Mouse (Mus musculus): ENCODE results near the gene Lasp1.

The Lasp1 gene

DNA sequence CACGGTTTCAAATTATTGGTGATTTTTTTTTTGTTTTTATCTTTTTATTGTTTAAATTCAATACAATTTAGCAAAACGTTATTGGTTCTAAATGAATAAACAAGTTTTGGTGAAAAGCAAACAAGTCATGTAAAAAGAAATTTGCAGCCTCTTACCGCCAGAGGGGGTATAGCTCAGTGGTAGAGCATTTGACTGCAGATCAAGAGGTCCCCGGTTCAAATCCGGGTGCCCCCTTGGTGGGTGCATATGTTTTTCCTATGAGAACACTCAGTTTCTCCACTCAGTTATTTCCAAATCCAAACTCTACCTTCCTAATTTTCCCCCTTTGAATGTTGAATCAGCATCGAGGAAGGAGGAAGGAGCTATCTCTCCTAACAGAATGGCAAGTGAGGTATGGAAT is 1.9 kb upstream of the Lasp1 start:
- DNase-seq (ENCODE audit: low read depth) = peak; percentile 50

- no peak for DNase-seq (ENCODE audit: low read depth)
Measured at GRCm38 (mm10) chr11:97797369-97798082, 1.3 kb upstream of the Lasp1 start.

DNA sequence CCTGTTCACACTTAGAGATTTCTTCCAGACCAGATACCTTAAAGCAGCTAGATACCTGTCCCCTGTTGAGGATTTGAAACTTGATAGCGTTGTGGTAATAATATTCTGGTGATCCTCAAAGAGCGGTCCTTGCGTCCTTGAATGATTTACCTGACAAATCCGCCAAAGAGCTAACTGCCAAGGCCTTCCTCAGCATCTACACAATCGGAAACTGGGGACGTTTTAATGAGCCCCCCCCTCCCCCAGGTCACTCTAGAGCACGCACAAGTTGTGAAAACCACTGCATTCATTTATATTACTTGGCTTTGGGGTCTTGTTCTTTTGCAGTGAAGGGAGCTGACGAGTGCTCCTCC is 741 bp upstream of the Lasp1 start:
- DNase-seq (ENCODE audit: low read depth) = no peak

- peak; percentile 60 for DNase-seq (ENCODE audit: low read depth)
Measured at GRCm38 (mm10) chr11:97799146-97799993, 570 bp downstream of the Lasp1 start.

DNA sequence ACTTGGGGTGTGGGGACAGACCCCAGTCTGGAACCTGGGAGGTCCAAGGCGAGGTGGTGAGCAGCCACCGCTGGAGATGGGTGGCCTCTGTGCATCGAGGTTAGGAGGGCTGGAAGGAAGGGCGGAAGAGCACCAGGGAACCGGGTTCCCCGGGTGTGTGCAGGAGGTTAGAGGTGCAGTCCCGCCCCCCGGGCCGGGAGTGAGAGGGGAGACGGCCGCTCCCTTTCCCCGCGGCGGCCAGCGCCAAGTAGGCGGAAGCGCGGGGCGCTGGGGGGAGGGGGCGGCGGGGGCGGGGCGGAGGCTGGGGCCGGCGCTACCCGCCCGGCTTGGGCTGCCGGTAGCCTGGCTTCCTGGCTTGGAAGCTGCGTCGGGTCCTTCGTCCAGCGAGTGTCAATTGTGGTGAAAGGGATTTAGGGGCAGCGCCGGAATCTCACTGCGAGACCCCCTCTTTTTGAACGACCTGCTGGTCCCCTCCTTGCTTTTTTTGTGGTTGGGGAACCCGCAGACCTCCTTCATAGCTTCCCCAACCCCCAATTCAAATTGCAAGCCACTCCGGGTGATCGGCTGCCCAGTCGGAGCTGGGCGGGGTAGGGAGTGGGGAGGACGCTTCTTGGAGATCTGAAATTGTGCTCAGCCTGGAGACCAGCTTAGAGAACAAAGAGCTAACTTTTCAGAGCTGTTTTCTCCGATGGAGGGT is 1.3 kb downstream of the Lasp1 start:
- DNase-seq (ENCODE audit: low read depth) = peak; percentile 60

DNA sequence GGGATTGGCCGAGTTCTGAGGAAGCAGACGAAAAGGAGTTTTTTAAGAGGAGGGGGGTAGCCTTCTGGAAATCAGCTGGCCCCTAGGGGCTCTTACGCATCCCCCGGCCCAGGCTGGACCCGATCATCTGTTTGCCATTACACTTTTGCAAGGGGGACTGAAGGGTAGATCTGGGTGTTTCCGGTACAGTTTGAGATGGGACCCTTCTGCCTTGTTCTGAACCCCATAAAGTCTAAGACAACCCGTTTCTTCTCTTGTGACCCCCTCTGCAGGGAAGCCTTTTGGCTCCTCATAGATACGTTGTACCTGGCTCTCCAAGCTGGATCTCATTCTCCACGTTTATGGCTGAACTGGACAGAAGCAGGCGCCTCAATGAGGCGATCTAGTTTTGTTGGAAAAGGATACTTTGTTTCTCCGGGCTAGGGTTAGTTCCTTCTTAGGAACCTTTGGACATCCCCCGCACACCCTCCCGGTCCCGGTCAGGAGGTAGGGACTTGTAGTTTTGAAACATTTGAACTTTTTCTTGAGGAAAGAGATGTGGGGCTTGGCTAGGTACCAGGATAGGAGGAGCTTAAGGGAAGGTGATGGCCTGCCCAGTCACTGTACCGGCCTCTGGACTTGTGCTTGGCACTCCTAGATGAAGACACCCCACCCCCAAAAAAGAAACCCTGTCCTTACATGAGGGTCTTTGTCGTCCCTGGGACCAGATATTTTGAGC is 2.0 kb downstream of the Lasp1 start:
- no peak for DNase-seq (ENCODE audit: low read depth)

DNA sequence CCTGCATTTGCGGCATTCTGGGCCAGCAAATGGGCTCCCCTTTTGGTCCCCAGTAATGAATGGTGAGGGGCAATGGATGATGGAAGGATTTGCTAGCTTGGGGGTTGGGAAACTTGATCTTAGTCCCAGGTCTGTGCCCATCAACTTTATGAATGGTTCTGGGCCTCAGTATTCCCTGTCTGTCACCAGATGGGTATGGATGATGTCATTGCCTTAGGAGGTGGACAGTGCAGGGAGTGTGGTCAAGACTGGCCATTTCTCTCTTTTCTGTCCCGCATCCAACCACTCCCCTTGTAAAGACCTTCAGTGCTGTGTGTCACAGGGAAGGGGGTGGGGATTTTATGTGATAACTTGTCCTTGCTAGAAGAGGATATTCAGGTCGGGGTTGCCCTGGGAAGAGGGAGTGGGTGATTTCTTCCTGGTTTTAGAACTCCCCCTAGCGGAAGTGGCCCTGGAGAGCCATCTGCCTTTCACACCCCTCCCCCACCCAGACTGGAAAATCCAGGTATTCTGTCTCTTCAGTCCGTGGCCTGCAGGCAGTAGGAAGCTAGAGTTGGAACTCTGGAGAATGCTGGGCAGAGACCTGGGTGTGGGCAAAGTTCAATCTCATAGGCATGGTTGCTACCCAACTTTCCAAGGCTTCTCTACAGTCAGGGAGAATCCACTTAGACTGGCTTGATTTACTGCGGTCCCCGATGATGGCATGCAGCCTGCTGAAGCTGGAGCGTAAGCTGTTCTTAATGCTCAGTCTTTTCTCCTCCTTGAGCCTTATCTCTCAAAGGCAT is 2.8 kb downstream of the Lasp1 start:
- no peak for DNase-seq (ENCODE audit: low read depth)

DNA sequence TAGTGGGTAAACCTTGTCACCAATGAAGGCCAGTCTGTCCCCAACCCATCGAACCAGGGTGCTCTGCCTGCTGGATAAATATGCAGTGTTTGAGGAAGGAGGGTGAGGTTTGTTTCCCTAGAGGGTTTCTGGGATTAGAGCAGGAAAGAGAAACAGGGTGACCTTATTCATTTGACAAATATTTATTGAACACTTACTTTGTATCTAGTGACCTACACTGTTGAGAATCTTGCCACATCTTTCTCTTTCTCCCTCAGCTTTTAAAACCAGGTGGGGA is 3.3 kb downstream of the Lasp1 start:
- DNase-seq (ENCODE audit: low read depth) = no peak

GRCm38 (mm10) chr11:97802495-97802894 is 3.7 kb downstream of the Lasp1 start:
- DNase-seq (ENCODE audit: low read depth) = no peak

DNA sequence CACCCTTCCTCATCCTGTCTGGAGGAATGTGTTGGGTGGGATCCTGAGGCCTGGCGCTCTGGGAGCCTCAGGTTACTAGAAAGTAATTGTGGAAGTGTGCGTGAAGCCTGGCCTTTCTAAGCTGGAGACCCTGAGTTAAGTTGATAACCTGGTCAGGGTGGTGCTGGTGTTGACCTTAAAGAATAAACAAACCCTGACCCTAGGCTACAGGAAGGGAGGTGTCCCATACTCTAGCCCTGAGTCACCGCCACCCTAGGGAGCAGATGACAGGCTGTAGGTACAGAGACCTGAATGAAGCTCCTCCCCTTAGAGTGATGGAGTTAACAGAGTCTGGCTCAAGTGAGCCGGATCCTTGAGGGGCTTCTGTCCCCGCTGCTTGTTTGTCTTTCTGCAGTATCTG is 5.0 kb downstream of the Lasp1 start:
- no peak for DNase-seq (ENCODE audit: low read depth)

DNA sequence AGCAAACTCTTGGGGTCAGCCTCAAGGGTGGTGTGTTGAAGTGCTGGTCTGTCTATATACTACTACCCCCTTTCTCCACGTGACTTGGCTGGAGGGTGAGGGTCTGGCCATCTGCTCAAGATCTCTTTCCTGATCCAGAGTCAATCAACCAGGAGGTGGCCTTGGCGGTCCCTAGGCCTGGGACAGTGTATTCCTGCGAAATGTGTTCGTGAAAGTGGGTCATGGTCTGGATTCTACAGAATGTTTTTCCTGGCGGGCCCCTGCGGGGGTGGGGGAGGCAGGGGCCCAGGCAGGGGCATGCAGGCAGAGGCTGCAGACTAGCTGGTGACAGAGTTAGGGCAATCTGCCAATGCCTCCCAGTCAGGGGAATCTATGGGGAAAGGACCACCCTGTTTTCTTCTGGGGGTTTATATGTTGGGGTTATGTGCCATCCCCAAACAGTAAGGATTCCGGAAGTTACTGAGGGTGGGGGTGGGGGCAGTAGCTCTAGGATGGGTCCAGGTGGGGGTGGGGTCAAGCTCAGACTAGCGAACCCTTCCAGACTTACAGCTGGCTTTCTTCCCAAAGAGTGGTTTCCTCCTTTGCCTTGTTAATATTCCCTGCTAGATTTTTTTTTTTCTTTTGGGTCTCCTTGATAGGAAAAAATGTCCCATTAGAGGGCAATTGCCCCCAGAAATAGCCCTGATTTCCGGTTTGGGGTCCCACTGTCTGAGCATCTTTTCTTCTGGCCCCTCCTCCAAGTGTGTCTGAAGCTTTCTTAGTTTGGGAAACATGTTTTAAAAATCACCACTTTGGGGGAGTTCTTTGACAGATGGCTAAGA is 6.3 kb downstream of the Lasp1 start:
- no peak for DNase-seq (ENCODE audit: low read depth)

DNA sequence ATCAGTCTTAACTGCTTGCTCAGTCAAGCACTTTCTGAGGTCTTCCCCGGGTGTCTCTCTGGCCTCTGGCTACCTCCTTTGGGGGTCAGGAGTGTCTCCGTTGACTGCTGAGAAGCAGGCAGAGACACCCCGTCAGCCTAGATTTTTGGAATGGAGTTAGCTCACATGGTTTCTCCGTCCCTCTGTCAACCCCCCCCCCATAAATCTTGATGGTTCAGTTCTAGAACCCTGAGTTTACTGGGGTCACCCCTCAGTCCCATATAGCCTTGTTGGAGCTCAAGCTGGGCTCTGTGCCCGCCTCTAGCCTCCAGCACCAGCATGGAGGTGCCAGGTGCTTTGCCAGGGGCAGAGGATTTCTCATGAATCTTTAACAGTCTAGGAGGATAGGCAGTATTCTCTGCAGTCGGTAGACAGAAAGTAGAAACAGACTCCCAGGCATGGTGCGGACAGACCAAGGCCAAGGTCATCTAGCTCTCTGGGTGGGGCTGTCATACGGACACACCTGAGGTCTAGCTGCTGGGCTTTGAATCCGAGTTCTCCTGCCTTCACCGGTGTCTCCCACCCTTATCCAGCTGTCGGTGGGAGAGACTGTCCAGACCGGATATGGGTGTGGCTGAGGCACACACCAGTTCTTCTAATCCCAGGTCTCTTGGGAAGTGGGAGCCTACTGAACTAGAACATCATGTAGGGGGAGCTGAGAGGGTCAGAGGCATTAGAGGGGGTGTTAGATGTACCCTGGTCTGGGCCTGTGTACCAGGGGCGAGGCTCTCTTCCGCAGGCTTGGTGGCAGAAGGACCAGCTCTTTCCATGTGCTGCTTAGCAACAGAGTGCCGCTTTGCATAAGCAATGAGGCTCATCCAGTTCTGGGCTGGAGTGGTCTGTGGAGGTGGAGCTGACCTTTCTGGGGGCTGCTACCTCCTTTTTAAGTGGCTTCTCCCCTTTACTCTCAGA is 7.1 kb downstream of the Lasp1 start:
- no peak for DNase-seq (ENCODE audit: low read depth)

DNA sequence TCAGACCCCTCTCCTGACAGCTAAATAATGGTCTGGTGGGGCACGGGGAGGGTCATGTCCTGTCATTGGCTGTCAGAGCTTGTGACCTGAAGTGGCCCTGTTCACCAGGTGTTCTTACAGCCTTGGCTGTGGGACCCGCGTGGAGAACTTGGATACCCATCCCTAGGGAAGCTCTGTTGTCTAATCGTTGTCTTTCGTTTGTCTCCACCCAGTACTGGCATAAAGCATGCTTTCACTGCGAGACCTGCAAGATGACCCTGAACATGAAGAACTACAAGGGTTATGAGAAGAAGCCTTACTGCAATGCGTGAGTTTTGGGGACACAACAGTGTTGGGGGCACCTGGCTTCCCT is 7.8 kb downstream of the Lasp1 start:
- no peak for DNase-seq (ENCODE audit: low read depth)

DNA sequence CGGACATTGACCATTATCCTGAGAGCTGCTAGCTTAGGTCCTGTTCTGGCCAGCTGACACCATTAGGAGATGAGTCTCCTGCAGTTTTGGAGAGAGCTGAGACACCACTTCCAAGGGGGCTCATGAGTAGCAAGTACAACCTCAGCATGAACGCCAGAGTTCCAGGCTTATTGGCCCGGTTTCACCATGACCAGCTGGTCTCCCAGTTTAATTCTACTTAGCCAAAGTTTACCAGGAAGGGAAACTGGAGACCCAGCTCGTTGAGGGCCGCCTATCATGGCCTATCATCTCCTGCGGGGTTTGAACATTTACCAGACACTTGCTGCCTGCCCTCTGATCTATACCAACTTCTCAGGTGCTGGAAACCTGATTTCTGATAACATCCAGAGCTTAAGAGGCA is 8.8 kb downstream of the Lasp1 start:
- no peak for DNase-seq (ENCODE audit: low read depth)

GRCm38 (mm10) chr11:97808093-97808492 is 9.3 kb downstream of the Lasp1 start:
- DNase-seq (ENCODE audit: low read depth) = no peak

DNA sequence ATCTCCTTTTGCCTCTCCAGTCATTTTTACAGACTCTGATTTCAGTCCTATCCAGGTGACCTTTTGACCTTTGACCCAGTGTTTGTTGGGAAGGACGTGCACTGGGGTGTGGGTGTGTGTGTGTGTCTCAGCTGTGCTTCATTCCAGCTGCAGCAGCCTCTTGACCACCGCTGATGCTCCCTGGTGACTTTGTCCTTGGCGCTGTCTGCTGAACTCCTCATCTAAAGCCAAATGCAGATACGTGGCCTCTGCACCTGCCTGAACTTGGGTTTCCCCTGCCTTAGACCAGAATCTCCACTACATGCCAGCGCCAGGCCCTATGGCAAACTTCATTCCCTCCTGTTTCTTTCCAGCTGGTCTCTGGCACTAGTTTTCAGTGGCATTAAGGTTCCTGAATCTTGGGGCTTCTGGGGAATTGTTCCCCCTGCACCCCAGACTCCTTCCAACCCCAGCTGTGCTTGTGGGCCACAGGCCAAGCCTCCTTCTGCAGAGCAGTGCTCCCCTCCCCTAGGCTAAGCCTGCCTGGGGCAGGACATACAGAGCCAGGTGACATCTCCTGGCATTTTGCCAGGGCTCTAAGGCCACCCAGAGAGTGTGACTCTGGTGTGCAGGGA is 9.9 kb downstream of the Lasp1 start:
- DNase-seq (ENCODE audit: low read depth) = no peak

DNA sequence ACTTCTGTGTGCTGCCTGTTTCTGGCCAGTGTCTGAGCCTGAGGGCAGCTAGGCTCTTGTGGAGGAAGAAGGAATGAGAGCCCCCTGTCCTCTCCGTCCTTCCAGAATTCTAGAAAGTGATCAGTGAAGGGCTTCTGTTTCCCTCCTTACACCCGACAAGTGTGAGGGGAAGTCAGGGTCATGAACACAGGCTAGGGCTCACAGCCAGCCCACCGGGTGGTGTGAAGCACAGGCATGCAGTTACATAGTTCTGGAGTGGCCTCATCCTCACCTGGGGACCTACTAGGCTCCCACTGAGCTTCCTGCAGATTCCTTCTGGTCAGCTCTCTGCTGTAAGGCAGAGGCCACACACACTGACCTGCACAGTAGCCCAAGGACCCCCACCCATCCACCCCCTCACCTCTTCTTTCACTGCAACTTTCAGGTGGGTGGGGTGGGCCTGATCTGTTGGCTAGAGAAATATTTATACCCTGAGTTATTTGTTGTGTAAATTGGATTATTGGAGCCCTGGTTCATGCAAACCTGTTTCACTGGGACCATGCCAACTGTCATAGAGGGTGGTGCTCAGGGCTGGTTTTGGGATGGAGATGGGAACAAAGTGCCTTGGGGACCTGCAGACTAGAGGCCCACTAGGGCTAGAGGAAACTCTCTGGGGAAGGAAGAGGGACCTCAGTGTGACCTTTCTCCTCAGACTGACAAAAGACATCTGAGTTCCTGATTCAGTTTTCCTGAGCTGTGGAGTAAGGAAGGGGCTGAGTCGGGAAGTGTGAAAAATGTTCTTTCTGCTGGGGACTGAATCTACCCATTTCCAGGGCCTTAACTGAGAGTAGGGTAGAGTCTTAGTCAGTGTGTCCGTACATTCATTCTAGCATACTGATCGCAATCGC is 10.7 kb downstream of the Lasp1 start:
- DNase-seq (ENCODE audit: low read depth) = no peak

GRCm38 (mm10) chr11:97810356-97810755 is 11.6 kb downstream of the Lasp1 start:
- DNase-seq (ENCODE audit: low read depth) = no peak

Data from c-Kit-positive CD71-negative TER-119-negative erythroid progenitor cells, embryonic 14.5 days (primary cell).